Mouse (Mus musculus) C2C12 (cell line): ENCODE data around the gene Canx.

Experiments
- CTCF ChIP-seq: IDR thresholded peaks from one replicate; pipeline ENCODE4 v1.5.1; 2011; ENCODE audit not compliant: control insufficient read depth, insufficient read depth, insufficient read length
- MAX ChIP-seq: IDR thresholded peaks from one replicate; pipeline ENCODE4 v1.6.1; 2011; ENCODE audit warnings: mild to moderate bottlenecking, control low read depth
- MYOG ChIP-seq: IDR thresholded peaks from one replicate; pipeline ENCODE4 v1.6.1; 2011; ENCODE audit not compliant: control insufficient read depth, insufficient read length; ENCODE audit errors: extremely low read depth
- USF1 ChIP-seq: IDR thresholded peaks from one replicate; pipeline ENCODE4 v1.6.1; 2011; ENCODE audit warnings: low read depth, mild to moderate bottlenecking, control low read depth, moderate library complexity

- TF ChIP-seq MYOG, result no peak
- TF ChIP-seq CTCF, result no peak
- no peak for TF ChIP-seq USF1
- TF ChIP-seq MAX, result no peak
Observed at GRCm38 (mm10) chr11:50374286-50375015, 49.0 kb upstream of the Canx start.
